Mouse (Mus musculus): ENCODE data around the gene 1700016K19Rik. TPM values are rescaled to one million over a fixed set of nuclear protein-coding genes. Genes with fewer than 3 reads are reported as not detected.
A peak's percentile ranks its signal among the peaks of the same experiment; 100 is the strongest.
"Not testable (repeated sequence)": the region's sequence is repeated elsewhere in the genome, so short reads cannot be mapped to it uniquely, and the experiment has no call there.

Gene 1700016K19Rik
- polyA plus RNA-seq, 2 experiments from 2014 or later = 0.37 TPM; not detected in 1

DNA sequence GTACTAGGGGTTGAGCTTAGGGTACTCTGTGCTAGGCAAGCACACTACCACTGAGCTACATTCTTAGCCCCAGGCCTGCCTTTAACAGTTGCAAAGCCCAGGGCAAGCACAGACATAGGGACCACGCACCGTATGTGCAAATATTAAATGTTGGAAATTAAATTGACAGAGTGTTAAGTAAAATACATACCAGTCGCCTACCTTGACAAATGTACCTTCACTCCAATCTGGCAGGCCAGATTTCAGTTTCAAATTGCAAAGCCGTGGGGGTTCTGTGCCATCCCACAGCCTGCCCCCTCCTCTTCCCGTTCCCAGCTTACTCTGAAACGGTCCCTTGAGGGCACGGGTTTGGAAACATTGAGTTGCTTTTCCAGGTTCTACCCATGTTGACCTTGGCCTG is 13.8 kb upstream of the 1700016K19Rik start:
- no peak for ATAC-seq

DNA sequence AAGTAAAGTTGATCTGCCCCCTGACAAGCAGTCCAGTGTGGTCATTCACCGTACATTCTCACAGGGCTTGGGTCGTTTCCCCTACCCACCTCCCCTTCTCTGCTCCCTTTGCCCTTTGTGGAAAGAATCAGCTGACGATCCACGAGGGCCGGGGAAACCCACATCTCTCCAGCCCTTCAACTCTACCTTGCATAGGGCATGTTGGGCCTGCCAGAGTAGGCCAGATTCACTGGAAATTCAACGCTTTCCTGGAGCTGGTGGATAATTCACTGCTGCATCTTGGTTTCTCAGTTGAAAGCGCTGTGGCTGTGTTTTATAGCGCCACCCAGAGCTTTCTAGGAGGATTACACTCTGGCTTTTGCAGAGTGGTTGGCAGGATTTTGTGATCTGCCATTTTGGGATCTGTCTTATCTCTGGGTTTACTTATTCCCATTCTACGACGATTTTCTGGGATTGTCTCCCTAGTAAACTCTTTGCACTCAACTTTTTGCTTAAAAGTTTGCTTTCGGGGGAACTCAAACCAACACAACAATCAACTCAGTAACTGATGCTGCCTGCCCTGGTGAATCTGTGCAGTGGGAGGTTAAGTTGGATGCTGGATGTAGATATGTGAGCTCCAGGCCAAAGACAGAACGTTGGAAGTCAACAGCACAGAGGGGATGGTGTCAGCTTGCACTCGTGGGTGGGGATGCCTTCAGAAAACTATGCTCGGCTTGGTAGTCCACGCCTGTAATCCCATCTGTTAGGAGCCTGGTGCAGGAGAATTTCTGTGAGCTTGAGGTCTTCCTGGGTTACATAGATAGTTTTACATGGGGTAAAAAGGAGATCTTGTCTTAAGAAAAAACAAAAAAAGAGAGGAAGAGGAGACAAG is 8.5 kb upstream of the 1700016K19Rik start:
- ATAC-seq = no peak

DNA sequence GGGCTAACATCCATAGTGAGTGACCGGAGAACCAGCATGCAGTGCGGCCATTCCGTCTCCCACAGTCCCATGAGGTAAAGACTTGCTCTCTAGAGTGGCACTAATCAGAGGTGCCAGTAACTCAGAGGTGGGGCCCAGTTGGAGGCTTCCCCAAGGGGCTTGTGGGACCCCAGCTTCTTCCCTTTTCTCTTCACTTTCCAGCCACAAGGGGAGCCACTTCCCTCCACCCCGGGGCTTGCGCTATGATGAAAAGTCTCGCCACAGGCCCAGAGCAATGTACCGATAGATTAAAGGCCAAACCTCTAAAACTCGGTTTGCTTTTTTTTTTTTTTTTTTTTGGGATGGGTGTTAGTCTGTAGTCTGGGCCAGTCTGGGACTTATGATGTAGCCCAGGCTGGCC is 7.8 kb upstream of the 1700016K19Rik start:
- ATAC-seq = no peak

DNA sequence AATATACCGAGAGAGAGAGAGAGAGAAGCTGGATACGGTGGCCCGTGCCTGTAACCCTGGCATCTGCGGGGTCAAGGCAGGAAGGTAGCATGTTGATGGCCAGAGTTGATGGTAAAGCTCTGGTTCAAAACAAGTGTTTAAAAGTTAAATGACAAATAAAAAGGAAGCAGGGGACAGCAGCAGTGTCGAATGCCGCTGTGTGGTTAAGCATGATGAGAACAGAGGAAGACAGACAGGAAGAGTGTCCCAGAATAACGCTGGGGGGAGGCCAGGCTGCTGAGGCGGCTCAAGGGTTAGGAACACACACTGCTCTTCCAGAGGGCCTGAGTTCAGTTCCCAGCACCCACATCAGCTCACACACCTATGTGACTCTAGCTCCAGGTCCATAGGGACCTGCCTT is 7.2 kb upstream of the 1700016K19Rik start:
- ATAC-seq = no peak

DNA sequence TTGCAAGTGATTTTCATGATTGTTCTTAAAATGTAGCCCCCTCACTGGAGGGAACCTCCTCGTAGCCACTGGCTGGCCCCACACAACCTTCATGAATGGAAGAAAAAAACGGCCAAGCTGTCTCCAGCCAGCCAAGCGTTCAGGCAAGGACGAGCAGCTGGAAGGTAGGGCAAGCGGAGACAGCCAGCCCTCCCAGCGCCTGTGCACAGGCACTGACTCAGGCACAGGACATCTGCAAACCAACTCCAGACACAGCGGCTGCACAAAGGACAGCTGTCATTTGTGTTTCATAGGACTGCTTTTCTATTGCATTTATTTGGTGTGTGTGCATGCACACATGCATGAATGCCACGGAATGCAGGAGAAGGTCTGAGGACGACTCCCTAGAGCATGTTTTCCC is 5.4 kb upstream of the 1700016K19Rik start:
- ATAC-seq = no peak

DNA sequence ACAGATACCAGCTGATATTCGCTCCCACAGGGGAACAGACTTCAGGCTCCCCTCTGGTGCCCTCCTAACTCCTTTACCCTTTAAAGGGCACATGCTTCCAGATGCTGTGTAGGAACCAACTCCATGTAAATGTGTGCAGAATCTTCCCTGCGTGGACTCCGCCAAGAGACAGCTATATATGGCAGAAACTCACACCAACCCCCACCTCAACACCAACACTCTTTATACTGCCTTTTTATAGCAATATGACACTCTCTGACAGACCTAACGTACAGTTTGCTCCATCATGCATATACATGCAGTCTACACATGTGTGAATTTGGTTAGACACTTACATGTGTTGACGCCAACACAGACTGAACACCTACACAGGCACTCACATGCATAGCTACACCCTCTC is 989 bp downstream of the 1700016K19Rik start:
- ATAC-seq = no peak

DNA sequence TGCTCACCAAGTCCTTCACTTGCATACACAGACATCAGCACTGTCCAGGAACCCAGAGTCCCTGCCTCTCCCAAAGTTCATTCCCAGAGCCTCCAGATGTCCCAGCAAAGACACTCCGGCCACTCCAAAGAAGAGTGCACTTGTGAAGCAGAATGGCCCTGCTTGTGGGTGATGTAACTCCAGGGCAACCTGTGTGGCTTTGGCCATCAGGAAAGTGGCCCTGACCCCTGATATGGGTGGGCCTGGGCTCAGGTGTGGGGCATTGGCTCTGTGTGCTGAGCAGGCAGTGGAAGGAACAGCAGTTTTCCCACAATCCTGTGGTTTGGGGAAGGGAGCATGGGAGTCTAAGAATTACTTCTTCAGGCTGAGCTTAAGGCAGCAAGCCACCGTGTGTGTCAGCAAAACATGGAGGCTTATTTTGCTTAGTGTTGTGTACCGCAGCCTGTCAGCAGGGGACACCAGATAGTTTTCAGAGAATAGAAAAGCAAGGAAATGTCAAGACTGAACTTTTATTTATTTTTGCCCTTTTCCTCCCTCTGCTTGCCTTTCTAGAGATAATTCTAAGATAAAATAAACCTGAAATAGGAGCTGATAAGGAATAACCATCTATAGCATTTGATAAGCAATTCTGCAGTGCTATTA is 1.6 kb downstream of the 1700016K19Rik start:
- no peak for ATAC-seq

DNA sequence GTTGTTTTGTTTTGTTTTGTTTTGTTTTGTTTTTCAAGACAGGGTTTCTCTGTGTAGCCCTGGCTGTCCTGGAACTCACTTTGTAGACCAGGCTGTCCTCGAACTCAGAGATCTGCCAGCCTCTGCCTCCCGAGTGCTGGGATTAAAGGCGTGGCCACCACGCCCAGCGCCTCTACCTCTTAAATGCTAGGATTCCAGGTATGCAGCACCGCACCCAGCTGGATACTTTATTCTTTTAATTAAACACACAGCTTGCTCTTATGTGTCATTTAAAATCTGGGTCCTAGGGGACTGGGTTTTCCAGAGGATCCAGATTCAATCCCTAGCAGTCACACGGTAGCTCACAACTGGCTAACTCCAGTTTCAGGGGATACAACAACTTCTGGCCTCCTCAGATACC is 4.6 kb downstream of the 1700016K19Rik start:
- not testable (repeated sequence) for ATAC-seq

DNA sequence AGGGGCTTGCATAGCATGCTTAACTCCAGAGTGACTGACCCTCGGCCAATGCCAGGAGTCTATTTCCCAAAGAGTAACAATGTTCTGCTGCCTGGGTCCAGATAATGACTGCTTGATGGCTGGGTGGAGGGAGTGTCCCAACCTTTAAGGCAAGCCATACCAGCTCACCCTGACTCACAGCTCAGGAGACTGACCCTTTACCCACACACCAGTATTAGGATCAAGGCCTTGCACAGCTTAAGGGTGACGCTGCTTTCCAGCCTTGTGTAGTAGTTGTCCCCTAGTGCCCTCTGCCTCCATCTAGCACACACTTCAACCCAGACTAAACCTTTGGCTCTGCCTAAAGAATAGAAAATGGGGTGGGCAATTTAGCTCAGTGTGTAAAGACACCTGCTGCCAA is 8.4 kb downstream of the 1700016K19Rik start:
- no peak for ATAC-seq

DNA sequence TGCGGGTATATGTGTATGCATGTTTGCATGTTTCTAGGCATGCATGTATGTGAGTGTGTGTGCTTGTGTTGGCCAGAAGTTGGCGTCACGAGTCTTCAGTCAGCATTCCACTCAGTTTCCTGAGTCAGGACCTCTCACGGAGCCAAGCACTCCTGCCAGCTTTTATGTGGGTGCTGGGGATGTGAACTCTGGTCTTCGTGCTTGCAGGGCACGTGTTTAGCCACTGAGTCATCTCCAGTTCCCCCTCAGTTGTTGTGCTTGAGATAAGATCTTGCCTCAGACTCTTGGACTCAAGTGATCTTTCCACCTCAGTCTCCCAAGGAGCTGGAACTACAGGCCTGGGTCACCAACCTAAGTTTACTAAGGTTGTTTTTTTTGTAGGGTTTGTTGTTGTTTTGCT is 9.4 kb downstream of the 1700016K19Rik start:
- no peak for ATAC-seq

DNA sequence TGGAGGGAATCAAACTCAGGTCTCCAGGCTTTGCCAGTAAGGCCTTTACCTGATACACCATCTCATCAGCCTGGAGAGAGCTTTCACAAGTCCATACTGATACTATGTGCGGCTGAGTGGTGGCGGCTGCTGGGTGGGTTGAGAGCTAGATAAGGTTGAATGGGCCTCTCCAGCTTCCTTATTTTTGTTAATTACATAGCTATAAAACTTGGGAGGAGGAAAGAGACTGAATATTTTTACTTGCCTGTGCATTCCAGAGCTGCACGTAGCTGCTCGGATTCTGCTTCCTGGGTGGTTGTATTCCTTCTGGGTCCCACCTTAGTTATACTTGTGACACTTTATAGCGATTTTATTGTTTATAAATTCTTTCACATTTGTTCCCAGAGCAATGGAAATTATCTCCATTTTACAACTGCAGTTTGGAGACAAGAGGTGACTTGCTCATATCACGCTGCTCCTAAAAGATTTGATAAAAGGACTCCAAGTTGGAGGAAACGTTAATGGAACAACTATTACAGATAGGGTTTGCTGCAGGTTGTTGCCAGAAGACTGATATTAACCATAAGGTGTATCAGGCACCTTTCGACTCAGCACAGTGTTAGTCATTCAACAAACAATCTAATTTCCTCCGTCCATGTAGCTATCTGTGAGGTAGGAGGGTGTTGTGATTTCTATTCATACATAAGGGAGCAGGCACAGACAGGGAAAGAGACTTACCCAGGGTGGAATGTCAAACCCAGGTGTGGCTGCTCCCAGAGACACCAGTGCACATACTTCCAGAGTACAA is 11.3 kb downstream of the 1700016K19Rik start:
- no peak for ATAC-seq

DNA sequence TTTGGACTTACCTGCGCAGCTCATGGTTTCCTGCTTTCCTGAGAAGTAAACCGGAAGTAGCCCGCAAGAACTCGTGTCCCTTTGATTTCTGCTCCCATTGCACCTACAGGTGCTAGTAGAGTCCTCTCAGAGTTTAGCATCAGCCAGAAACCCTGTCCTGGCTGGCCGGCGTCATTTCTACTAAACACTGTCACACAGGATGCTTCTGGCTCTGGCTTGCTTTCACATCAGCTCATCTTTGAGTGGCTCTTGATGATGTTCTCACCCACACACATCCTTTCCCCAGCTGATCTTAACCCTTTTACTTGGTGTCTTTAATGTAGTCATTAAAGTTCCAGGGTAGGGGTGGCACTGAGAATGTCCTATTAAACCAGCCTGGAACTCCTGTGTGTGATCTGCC is 15.5 kb downstream of the 1700016K19Rik start:
- peak; percentile 94 for ATAC-seq

DNA sequence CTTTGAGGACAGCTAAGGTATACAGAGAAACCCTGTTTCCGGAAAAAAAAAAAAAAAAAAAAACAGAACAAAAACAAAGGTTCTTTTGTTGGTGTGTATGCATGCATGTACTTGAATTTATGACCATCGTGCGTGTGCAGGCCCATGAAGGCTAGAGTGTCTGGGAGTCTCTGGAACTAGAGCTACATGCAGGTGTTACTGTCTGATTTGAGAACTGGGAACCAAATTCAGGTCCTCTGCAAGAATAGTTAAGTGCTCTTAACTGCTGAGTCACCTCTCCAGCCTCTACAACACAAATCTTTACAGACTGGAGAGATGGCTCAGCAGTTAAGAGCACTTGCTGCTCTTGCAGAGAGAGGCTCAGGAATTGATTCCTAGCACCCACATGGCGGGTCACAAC is 16.1 kb downstream of the 1700016K19Rik start:
- ATAC-seq = no peak

DNA sequence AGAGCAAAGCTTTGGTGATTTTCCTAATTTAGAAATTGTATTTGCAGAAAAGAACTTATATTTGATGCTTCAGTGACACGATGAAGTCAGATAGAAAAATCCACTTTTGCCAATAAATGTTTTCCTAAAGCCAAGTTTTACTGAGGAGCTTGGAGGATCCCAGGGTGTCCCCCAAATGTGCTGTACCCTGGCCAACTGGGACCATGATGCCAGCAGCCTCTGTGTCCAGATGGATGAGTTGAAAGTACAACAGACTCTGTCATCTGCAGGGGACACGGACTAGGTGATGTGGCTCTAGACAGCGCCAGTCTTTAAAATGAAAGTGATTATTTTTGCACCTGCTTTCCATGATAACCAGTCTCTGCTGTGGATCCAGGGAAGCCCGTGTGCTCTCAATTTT is 20.2 kb downstream of the 1700016K19Rik start:
- no peak for ATAC-seq

DNA sequence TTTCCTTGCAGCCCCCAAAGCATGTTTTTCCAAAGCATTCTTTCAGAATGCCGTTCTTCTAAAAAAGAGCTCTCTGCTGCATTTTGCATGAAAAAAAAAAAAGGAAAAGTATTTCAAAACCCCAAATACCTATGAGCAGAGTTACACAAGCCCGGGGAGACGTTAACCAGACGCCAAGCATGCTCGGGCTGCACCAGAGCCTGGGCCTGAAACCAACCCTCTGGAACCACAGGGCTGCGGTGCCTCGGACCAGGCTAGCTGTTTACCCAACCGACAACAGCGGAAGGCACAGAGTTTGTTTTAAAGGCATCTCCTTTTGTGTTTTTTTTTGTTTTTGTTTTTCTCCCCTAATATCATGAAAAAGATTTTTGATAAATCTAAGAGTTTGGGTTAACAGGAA is 21.2 kb downstream of the 1700016K19Rik start:
- no peak for ATAC-seq

DNA sequence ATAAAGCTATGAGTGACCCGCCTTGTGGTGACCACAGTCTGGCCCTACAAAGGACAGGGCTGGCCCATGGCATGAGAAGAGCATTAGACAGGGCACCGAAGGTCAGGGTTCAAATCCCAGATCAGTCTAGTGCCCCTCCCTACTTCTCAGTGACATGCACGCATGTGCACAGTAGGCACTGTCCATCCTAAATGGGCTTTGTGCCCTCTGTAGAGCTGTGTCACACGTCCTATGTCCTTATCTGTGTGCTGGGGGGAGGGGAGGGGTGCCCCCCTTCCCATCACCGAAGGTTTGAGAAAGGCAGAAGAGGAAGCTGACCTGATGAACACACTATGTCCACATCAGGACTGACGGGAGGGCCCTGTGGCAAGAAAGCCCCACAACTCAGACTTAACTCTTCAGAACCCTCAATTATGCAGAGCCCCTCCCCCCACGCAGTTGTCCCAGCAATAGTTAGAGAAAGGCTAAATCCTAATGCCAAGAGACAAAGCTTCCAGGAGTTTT is 25.4 kb downstream of the 1700016K19Rik start:
- no peak for ATAC-seq

DNA sequence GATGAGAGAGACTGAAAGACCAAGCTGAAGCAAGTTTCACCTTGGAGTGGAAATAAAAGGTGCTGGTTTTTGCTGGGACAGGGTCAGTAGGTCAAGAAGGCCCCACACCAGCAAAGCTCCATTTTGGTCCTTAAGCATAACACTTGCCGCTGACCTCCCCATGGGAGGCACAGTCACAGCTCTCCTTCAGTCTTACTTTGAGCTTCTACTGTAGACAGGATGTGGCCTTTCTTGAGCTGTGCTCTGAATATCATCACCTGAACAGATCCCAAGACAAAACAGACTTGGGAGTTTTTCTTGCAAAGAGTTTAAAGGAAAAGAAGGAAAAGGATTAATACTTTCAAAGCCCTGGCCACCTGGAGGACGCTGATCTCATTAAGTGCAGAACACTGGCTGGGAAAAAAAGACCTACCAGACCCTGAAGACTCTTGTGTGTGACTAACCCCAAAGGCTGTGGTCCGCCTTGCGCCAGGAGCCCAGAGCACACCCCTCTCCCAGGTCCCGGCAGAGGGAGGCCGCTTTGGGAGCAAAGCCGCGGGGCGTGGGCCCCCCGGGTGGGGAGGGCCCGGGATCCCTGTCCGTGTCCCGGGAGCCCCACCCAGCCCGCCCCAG is 26.9 kb downstream of the 1700016K19Rik start:
- peak; percentile 74 for ATAC-seq

DNA sequence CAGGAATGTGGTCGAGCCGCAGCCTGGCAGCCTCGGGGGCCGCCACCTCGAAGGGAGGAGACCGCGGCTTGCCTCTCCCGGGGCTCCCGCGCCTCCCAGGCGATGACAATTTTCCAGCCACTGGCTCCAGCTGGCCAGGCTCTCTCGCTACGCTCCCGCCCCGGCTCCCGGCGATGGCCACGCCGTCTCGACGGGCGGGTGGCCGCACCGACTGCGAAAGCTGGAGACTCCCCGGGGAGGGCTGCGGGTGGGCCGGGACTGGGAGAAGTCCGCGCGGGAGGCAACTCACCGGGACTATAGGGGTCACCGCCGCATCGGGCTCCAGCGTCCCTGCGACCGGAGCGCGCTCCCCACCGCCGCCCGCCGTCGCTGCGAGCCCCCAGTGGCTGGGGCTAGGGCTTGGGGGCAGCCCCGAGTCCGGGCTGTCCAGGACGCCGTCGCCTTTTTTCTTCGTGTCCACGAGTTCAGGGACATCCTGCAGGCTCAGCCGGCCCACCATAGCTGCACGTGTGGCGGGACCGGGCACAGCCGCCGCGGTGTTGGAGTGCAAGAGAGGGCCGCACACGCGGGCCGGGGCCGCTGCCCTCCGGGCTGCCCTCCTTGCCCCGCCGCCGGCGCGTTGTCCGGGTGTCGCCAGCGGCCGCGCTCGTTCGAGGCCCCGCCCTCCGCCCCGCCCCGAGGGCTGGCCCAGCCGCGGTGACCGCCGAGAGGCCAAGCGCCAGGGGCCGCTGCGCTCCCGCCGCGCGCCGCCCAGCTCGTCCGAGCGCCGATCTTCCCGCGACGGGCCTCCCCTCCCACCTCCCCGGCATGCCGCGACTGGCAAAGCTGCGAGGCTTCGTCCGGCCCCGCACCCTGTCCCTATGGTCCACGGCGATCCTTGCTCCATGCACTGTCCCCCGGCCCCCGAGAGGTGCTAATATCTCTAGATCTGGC is 27.7 kb downstream of the 1700016K19Rik start, which contains the start of gene Rflnb:
Rflnb (minus strand) TSS at position 644 of the 933 bp plus-strand sequence.
- ATAC-seq = peak; percentile 48

DNA sequence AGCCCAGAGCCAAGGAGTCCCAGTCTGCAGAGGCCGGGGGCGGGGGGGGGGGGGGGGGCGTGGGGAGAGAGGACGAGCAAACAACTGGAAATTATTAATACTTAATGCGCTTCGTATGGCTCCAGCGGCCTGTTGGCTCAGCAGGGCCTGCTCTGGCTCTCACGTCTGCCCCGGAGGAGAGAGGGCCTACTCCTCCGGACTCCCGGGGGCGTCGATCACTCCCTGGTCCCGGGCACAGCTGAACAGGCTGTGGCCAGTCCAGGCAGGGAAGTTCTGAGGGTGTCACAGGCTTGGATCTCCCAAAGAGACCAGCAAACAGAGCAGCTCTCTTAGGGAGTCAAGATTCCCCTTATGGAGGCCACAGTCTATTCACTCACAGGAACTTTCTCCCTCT is 28.4 kb downstream of the 1700016K19Rik start:
- peak; percentile 17 for ATAC-seq

DNA sequence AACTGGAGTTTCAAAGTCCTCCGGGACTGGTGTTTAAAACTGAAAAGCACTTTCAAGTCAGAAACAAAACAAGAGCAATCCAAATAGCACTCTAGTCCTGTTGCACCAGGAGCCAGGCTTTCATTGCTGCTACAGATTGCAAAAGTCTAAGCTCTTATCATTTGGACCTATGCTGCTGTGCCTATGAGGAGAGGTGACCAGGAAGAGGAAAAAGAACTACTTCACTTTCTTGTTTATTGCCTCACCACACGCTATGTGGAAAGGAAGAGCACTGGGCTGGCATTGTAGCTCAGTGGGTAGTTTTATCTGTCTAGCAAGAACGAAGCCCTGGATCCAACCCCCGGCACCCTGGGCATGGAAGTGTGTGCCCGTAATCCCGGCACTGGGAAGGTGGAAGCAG is 33.6 kb downstream of the 1700016K19Rik start:
- ATAC-seq = no peak

DNA sequence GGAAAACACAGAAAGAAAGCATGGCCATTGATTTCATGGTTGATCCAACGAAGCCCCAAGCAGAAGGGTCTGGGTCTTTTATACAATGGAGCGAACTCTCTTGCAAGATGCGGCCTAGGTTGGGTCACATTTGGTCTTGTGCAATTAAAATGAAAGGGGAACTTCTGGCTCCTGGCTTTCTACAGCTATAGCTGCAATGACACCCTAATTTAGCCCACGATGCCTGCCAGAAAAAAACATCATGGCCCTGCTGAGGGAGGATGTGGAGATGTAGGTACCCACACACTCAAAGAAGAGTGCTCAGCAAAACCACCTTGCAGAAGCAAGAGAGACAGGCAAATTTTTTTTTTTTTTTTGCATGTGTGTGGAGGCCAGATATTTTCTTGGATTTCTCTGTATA is 34.1 kb downstream of the 1700016K19Rik start:
- no peak for ATAC-seq
